Comparison of ENCODE assay signal across 2 mouse cellular contexts in the genomic region with DNA sequence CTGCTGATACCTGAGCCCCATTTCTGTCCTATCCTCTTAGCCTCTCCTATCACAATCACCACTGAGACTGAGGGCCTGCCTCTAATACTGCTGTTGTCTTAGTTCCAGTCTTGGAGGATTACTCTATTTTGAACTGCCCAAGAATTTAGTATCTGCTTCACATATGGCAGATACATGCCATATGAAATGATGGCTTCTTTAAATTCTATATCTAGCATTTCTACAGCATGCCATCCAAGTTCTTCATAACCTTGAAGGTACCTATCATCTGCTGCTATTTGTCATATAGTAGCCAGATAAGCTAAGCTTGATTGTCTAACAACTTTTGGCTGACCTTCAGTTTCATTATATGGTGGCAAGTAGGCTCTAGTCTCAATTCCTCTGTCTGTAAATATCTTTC.
TF ChIP-seq lines count a peak whose summit lies in the region.

No protein-coding gene starts in this region.

TF ChIP-seq in C2C12, 6 proteins besides CTCF, POLR2A, EP300 and RAD21:
- TF ChIP-seq MAX (IDR thresholded peaks at IDR 0.05) (no peak), MYOD1 (IDR thresholded peaks at IDR 0.05; ENCODE audit: control insufficient read depth, insufficient read length, low read depth) (no peak), FOSL1 (IDR thresholded peaks at IDR 0.05; ENCODE audit: insufficient read depth, low read length, poor library complexity, severe bottlenecking) (no peak), MYOG (IDR thresholded peaks at IDR 0.05; ENCODE audit: control insufficient read depth, extremely low read depth, insufficient read length) (no peak), USF1 (IDR thresholded peaks at IDR 0.05; ENCODE audit: low read depth) (no peak)
TF ChIP-seq in C2C12: peak in this region for 0.

TF ChIP-seq in MEL, 35 proteins besides CTCF, POLR2A, EP300 and RAD21:
- TF ChIP-seq ZC3H11A (IDR thresholded peaks at IDR 0.05; ENCODE audit: low read depth, low read length), result no peak
- no peak for TF ChIP-seq ZKSCAN1 (IDR thresholded peaks at IDR 0.05; ENCODE audit: low read depth, low read length)
- no peak for TF ChIP-seq MXI1 (IDR thresholded peaks at IDR 0.05; ENCODE audit: low read depth, low read length)
- no peak for TF ChIP-seq MYC (IDR thresholded peaks at IDR 0.05; ENCODE audit: low read depth, low read length)
- no peak for TF ChIP-seq UBTF (IDR thresholded peaks at IDR 0.05; ENCODE audit: borderline replicate concordance, insufficient read depth, low read depth, low read length)
- no peak; the same call in 1 of the 2 replicates for TF ChIP-seq SMC3 (IDR thresholded peaks at IDR 0.05; ENCODE audit: low read depth, low read length)
- TF ChIP-seq USF2 (IDR thresholded peaks at IDR 0.05; ENCODE audit: borderline replicate concordance in 1 of 2, insufficient read depth in 1 of 2, low read depth in 1 of 2, low read length in 2 of 2), result no peak
- no peak for TF ChIP-seq KAT2A (conservative IDR thresholded peaks at IDR 0.05; ENCODE audit: low read depth, low read length)
- TF ChIP-seq MAFK (IDR thresholded peaks at IDR 0.05; ENCODE audit: borderline replicate concordance, low read depth, low read length), result no peak
- no peak for TF ChIP-seq JUND (IDR thresholded peaks at IDR 0.05; ENCODE audit: low read depth, low read length)
- TF ChIP-seq POLR2AphosphoS2 (IDR thresholded peaks at IDR 0.05; ENCODE audit: low read length), result peak; percentile 99
- TF ChIP-seq TCF12 (IDR thresholded peaks at IDR 0.05; ENCODE audit: low read depth, low read length), result no peak
- TF ChIP-seq MAX (IDR thresholded peaks at IDR 0.05; ENCODE audit: low read length), result no peak
- TF ChIP-seq NELFE (IDR thresholded peaks at IDR 0.05; ENCODE audit: low read depth, low read length), result no peak
- 0 out of 2 replicates have a peak, but pooled peaks have one; percentile 33 for TF ChIP-seq HCFC1 (IDR thresholded peaks at IDR 0.05; ENCODE audit: low read depth, low read length)
- TF ChIP-seq ETS1 (IDR thresholded peaks at IDR 0.05; ENCODE audit: low read depth, low read length), result 0 out of 2 replicates have a peak, but pooled peaks have one; percentile 26
- no peak for TF ChIP-seq TAL1 (IDR thresholded peaks at IDR 0.05; ENCODE audit: low read length)
- no peak for TF ChIP-seq ELF1 (IDR thresholded peaks at IDR 0.05; ENCODE audit: low read depth, low read length)
- TF ChIP-seq RCOR1 (IDR thresholded peaks at IDR 0.05; ENCODE audit: low read depth, low read length), result 0 out of 2 replicates have a peak, but pooled peaks have one; percentile 46
- no peak for TF ChIP-seq MEF2A (IDR thresholded peaks at IDR 0.05; ENCODE audit: extremely low read depth, insufficient replicate concordance, low read depth, low read length, poor library complexity, severe bottlenecking)
- no peak for TF ChIP-seq POLR2AphosphoS5 (IDR thresholded peaks at IDR 0.05; ENCODE audit: borderline replicate concordance, low read depth, low read length)
- TF ChIP-seq BHLHE40 (IDR thresholded peaks at IDR 0.05; ENCODE audit: borderline replicate concordance, low read depth, low read length), result 0 out of 2 replicates have a peak, but pooled peaks have one; percentile 20
- TF ChIP-seq USF1 (IDR thresholded peaks at IDR 0.05; ENCODE audit: low read depth, low read length), result no peak
- TF ChIP-seq ZNF384 (IDR thresholded peaks at IDR 0.05; ENCODE audit: low read depth, low read length), result no peak; the same call in 1 of the 2 replicates
- no peak for TF ChIP-seq CHD1 (IDR thresholded peaks at IDR 0.05; ENCODE audit: low read depth, low read length)
- TF ChIP-seq E2F4 (IDR thresholded peaks at IDR 0.05; ENCODE audit: borderline replicate concordance, low read depth, low read length), result no peak
- no peak for TF ChIP-seq GATA1 (IDR thresholded peaks at IDR 0.05; ENCODE audit: low read depth, low read length)
- TF ChIP-seq CHD2 (IDR thresholded peaks at IDR 0.05; ENCODE audit: low read length), result peak; percentile 55; the same call in 1 of the 2 replicates
- no peak for TF ChIP-seq MAZ (IDR thresholded peaks at IDR 0.05; ENCODE audit: low read depth, low read length)
- TF ChIP-seq NRF1 (IDR thresholded peaks at IDR 0.05; ENCODE audit: insufficient read depth, low read depth, low read length, poor library complexity, severe bottlenecking), result no peak
- TF ChIP-seq SIN3A (IDR thresholded peaks at IDR 0.05; ENCODE audit: low read length), result 0 out of 2 replicates have a peak, but pooled peaks have one; percentile 25
- no peak for TF ChIP-seq MYB (IDR thresholded peaks at IDR 0.05; ENCODE audit: low read depth, low read length)
- peak; percentile 69; the same call in 1 of the 2 replicates for TF ChIP-seq ZMIZ1 (IDR thresholded peaks at IDR 0.05; ENCODE audit: low read depth, low read length)
- TF ChIP-seq GABPA (IDR thresholded peaks at IDR 0.05; ENCODE audit: low read depth, low read length), result no peak
- no peak for TF ChIP-seq TBP (IDR thresholded peaks at IDR 0.05; ENCODE audit: low read depth, low read length)
